Mouse (Mus musculus) heart, postnatal 0 days (tissue): ENCODE measurements at regions not wholly inside any gene's neighbourhood (a gene's known extent, or its start where the extent isn't known, plus 50 kb on each side); places are given as distances from the start of the nearest gene placed in this dataset.

Source experiments
- CTCF ChIP-seq: IDR thresholded peaks from 2 replicates; pipeline ENCODE4 v1.5.1; 2016; ENCODE audit warnings: antibody characterized with exemption, control low read depth, low read depth
- EP300 ChIP-seq: IDR thresholded peaks from 2 replicates; pipeline ENCODE4 v1.6.1; 2016; ENCODE audit warnings: antibody characterized with exemption, low read depth

DNA sequence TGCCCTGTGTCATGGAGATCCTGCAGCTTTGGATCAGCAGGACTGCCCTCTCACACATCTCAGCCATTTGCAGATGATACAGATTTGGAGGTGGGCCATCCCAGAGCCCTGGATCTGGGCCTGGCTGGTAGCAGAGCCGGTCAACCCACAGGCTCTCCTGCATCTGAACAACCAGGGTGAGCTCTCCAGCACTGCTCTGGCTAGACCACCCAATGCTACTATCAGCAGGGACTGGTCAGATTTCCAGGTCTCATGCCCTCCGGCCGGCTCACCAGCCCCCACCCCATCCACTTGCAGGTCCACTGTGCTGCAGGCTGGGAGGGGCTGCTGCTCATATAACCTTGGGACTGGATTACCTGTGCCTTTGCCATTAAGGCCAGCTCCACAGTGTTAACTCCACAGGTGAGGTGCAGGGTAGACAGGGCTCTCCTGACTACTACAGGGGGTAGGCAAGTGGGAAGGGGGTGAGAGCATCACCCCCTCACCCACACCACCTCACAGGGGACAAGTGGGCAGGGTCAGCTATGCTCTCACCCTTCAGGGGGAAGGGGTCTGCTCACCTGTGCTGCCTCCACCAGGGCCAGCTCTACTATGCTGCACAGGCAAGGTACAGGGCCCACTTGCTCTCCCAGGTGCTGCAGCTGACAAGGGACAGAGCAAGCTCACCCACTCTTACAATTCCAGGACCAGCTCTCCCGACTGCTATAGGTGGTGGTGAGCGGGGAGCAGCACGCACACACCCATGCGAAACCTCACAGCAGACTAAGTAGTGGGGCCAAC, 81.6 kb downstream of the Gpr65 start:
- no peak for TF ChIP-seq CTCF
- no peak for TF ChIP-seq EP300
